Mouse (Mus musculus) spleen, embryonic (tissue): ENCODE measurements around the gene Ttc21a.

Experiments used
- CTCF ChIA-PET: fragments of 350-600 bp; sonication (Branson Sonifier 250); formaldehyde crosslinking; loops from one replicate; lab custom pipeline; 2022; lab: Charles Lee

Gene Ttc21a

GRCm38 (mm10) chr9:119939646-119940045, 2.2 kb downstream of the Ttc21a start:
- CTCF ChIA-PET: no interaction called here

- CTCF ChIA-PET: no interaction called here
These were observed 4.0 kb downstream of the Ttc21a start for GRCm38 (mm10) chr9:119941407-119941806.

DNA sequence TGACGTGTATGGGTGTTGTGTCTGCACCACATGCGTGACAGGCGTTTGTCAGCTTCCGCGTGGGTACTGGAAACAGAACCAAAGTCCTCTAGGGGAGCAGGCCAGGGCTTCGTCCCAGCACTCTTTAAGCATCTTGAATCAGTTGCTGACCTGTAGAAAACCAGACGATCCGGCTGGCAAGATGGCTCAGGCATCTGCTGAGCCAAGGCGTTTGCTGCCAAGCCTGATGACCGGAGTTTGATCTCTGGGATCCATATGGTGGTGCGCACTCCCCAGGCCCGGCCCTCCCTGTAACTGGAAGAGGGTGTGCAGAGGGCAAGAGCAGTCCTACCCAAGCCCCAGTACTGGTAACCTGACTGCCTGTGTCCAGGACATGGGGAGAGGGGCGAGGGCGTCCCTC, 4.5 kb downstream of the Ttc21a start:
- CTCF ChIA-PET: no interaction called here

DNA sequence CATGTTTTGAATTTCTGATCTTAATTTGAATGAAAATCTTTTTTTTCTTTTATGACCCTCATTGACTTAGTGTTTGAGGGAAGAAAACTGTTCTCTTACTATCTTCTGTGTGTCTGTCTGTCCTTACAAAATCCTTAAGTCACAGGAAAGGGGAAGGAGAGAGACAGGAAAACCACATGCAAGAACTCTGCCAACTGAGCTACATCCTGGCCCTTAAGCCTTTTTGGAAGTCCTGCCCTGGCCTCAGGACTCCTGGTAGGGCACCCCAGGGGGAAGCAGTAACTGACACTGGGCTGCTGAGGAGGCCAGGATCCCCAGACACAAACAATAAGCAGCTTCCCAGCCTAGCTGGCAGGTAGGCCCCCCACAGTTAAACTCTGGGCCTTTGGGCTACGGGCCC, 5.9 kb downstream of the Ttc21a start:
- CTCF ChIA-PET: interaction anchor here (0.6 kb wide), 1 partner anchor 28 kb away, joined by 3 read pairs; no protein-coding TSS in a partner anchor

GRCm38 (mm10) chr9:119945173-119945900, 7.9 kb downstream of the Ttc21a start:
- CTCF ChIA-PET: interaction anchor here (0.6 kb wide), 1 partner anchor 379 kb away, joined by 3 read pairs; no protein-coding TSS in a partner anchor

- CTCF ChIA-PET: no interaction called here
These were observed 11.4 kb downstream of the Ttc21a start for GRCm38 (mm10) chr9:119948804-119949203.

GRCm38 (mm10) chr9:119950434-119950833, 13.0 kb downstream of the Ttc21a start:
- CTCF ChIA-PET: interaction anchor here (0.5 to 0.9 kb wide), 2 partner anchors 11 to 105 kb away, joined by 4 to 5 read pairs; no protein-coding TSS in a partner anchor

GRCm38 (mm10) chr9:119951388-119951787, 14.0 kb downstream of the Ttc21a start:
- CTCF ChIA-PET: no interaction called here

GRCm38 (mm10) chr9:119958835-119959234, 21.4 kb downstream of the Ttc21a start:
- CTCF ChIA-PET: no interaction called here

DNA sequence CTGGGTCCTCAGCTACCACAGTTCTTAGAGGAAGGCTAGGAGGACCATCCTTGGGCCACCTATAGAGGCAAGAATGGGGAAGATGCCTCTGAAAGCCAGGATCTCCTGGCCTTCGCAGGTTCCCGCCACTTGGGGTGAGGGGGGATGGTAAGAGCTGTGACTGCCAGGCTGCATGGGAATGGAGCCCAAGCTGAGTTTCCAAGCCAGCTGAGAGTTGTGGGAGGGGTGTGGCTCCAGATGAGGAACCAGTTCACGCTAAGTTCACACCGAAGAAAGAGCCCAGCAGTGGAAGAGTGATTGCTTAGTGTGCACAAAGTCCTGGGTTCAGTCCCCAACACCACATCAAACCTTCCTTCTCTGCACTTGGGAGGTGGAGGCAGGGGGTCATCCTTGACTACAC, 24.8 kb downstream of the Ttc21a start:
- CTCF ChIA-PET: interaction anchor here (0.7 kb wide), 1 partner anchor 12 kb away, joined by 3 read pairs; no protein-coding TSS in a partner anchor

- CTCF ChIA-PET: interaction anchor here (0.7 kb wide), 1 partner anchor 11 kb away, joined by 3 read pairs; no protein-coding TSS in a partner anchor
These were observed 25.7 kb downstream of the Ttc21a start for GRCm38 (mm10) chr9:119962987-119963667.

- CTCF ChIA-PET: no interaction called here
These were observed 26.8 kb downstream of the Ttc21a start for GRCm38 (mm10) chr9:119964206-119964605.

- CTCF ChIA-PET: interaction anchor here (0.5 to 1.1 kb wide), 2 partner anchors 12 to 22 kb away, joined by 4 read pairs; no protein-coding TSS in a partner anchor
These were observed 27.8 kb downstream of the Ttc21a start for GRCm38 (mm10) chr9:119965186-119965585.

DNA sequence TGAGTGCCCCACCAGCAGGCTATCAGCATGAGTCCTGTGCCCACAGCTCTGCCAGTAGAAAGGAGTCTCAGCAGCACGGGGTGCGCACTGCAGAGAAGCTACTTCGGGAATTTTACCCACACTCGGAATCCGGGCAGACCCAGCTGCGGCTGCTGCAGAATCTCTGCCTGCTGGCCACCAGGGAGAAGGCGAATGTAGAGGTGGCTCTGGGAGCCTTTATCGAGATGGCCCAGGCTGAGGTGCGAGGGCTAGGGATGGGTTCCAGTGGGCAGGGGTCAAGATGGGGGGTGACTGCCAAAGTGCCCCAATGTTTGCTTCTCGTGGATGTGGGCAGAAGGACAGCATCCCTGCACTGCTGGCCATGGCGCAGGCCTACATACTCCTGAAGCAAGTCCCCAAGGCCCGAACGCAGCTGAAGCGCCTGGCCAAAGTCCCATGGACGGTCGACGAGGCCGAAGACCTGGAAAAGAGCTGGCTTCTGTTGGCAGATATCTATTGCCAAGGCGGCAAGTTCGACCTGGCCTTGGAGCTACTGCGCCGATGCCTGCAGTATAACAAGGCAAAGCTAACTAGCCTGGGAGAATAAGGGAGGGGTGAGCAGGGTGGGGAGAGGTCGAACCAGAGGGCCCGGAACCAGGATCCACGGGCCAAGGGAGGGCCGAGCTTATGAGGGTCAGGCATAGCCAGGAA, 29.0 kb downstream of the Ttc21a start:
- CTCF ChIA-PET: no interaction called here

GRCm38 (mm10) chr9:119969811-119970210, 32.4 kb downstream of the Ttc21a start:
- CTCF ChIA-PET: no interaction called here

GRCm38 (mm10) chr9:119970221-119970620, 32.8 kb downstream of the Ttc21a start:
- CTCF ChIA-PET: interaction anchor here (0.7 kb wide), 1 partner anchor 13 kb away, joined by 3 read pairs; no protein-coding TSS in a partner anchor

DNA sequence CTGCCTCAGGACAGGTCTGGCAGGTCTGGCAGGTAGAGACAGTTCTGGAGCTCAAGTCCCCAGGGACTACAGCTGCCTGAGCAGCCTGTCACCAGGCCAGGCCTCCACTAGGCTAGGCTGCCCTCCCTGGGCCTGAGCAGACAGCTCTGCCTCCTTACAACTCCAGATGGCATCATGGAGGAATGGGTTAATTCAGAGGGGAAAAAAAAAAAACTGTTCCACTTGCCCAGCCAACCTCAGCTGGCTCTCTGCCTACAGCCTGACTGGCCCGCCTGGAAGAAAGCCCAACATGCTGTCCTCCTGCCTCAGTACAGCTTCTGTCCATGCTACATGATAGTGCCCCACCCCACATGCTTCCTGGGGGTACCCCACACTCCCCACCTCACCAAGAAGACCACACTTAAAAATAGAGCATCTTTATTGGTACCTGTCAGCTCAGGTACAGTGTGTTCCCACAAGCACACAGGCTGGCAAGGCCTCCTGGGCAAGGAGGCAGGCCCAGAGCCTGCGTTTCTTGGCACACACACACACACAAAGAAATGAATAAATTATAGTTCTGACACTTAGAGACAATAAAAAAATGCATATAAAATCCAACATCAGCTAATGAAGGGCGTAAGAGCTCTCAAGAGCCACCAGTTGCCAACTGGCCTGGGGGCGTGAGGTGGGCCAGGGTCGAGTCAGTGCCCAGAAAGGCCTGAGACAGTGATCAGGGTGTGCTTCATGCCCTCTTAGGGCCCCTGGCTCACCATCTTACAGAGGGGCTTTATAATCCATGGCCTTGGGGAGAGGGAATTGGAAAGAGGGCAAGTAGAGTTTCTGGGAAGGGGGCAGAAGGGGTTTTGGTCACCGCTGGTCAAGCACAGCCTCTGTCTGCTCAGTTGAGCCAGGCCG, 33.6 kb downstream of the Ttc21a start:
- CTCF ChIA-PET: interaction anchor here (0.6 to 0.7 kb wide), 2 partner anchors 13 to 27 kb away, joined by 3 read pairs; no protein-coding TSS in a partner anchor

DNA sequence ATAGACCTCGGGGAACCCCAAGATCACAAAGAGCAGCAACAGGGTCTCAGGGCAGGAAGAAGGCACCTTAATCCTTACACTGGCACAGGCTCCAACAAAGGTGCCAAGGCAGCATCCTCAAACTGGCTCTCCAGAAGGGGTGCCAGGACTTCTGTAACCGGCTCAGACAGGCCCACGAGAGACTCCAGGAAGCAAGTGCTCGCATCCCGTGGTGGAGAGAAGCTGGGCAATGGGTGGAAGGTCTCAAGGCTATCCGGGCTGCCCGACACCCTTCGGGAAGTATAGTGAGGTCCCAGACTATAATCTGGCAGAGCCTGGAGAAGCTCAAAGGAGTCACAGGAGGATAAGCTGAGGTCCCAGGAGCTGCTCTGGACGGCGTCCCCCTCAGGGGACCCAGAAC, 34.8 kb downstream of the Ttc21a start:
- CTCF ChIA-PET: interaction anchor here (0.6 to 0.9 kb wide), 2 partner anchors 12 to 21 kb away, joined by 4 to 11 read pairs; no protein-coding TSS in a partner anchor

DNA sequence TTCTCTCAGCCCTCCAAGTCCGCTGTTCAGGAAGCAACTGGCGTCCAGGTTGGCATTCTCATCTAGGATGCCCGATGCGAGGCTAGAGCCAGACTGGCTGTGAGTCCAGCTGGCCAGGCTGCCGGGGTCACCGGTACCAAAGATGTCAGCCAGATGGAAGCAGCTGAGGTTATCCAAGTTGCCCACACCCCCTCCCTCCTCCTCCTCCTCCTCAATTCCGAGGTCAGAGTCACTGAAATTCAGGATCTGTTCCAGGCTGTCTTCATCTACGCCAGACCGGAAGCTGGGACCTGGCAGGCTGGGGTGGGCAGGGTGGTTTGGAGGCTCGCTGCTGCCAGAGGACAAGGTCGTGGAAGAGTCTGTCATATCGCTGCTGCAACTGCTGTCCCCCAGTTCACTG, 35.2 kb downstream of the Ttc21a start:
- CTCF ChIA-PET: interaction anchor here (0.6 to 0.9 kb wide), 2 partner anchors 11 to 21 kb away, joined by 4 to 11 read pairs; no protein-coding TSS in a partner anchor

GRCm38 (mm10) chr9:119973281-119973680, 35.9 kb downstream of the Ttc21a start:
- CTCF ChIA-PET: interaction anchor here (0.7 kb wide), 1 partner anchor 98 kb away, joined by 3 read pairs; no protein-coding TSS in a partner anchor
